Mouse (Mus musculus) embryonic fibroblast, embryonic 13.5 days (primary cell): Measurements from ENCODE around the gene Krt7. TPM values are rescaled to one million over a fixed set of nuclear protein-coding genes. Genes with fewer than 3 reads are reported as not detected.

ENCODE experiments used
- H3K27ac ChIP-seq: 2 replicates; pipeline ENCODE4 v1.5.1; 2012; ENCODE audit warnings: low read length, control low read depth, inconsistent platforms; ENCODE audit not compliant: insufficient read depth
- H3K4me1 ChIP-seq: 2 replicates; pipeline ENCODE4 v1.6.1; 2011; ENCODE audit warnings: low read length; ENCODE audit not compliant: control insufficient read depth, insufficient read depth
- H3K4me3 ChIP-seq: 2 replicates; pipeline ENCODE4 v1.5.1; 2011; ENCODE audit warnings: mild to moderate bottlenecking, control low read depth, low read length; ENCODE audit not compliant: insufficient read depth
- CTCF ChIP-seq: IDR thresholded peaks from 2 replicates; pipeline ENCODE4 v1.5.1; 2011; ENCODE audit warnings: mild to moderate bottlenecking, control low read depth, low read length, moderate library complexity, borderline replicate concordance; ENCODE audit not compliant: insufficient read depth
- POLR2A ChIP-seq: IDR thresholded peaks from 2 replicates; pipeline ENCODE4 v1.6.1; 2011; ENCODE audit warnings: low read depth, mild to moderate bottlenecking, control low read depth, low read length, moderate library complexity
- polyA plus RNA-seq: library from polyadenylated mRNA; stranded (reverse); fragments of >200 nt; gene quantifications from 2 replicates; pipeline ENCODE4 v1.2.4, GENCODE M21; 2011; ENCODE audit warnings: low read depth; ENCODE audit not compliant: missing spikeins, insufficient read length

Gene Krt7
- 0.98 and 1.8 TPM in 2 replicates for polyA plus RNA-seq

GRCm38 (mm10) chr15:101410775-101411174, at the start of gene Krt7:
TSS of gene Krt7 (plus strand) at chr15:101411043.
- Histone ChIP-seq H3K4me3 (no peak within 1 kb of the TSS), H3K4me1 (peaks cover 5% of the 10 kb centered on the region; the same call in 1 of the 2 replicates), H3K27ac (no peak within 1 kb of the TSS)

DNA sequence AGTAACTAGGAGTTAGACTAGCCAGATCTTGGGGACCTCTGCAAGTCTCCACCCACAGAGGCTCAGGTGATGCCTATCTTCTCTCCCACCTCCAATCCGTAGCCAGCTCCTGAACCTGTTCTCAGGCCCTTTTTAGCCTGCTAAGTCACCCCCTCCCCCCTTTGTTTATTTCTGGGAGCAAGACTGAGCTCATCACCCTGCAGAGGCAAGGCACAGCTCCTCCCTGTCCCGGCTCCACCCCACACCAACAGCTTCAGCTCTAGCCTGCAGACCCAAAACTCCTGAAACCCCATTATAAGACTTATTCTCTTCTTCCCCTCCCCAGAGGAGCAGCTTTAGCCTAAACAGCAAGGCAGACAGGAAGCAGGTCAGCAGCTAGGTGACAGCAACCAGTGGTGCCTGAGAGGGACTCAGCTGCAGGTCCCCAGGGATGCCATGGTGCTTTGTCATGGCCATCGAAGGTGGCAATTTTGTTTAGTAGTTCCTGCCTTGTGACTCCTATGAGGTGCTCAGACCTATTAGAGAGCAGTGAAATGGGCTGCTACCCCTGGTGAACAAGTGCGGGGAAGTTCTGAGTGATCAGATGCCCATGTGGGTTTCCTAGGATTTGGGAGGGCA, 48.3 kb upstream of the Krt7 start:
- TF ChIP-seq POLR2A (no peak), CTCF (no peak)
- H3K27ac ChIP-seq: no peak overlapping the region
- peaks cover under 1% of the 10 kb centered on the region for H3K4me1 ChIP-seq
- no peak overlapping the region for H3K4me3 ChIP-seq

More at GRCm38 (mm10) chr15:101410775-101411174, at the start of gene Krt7:
- no peak for TF ChIP-seq POLR2A
- no peak for TF ChIP-seq CTCF

DNA sequence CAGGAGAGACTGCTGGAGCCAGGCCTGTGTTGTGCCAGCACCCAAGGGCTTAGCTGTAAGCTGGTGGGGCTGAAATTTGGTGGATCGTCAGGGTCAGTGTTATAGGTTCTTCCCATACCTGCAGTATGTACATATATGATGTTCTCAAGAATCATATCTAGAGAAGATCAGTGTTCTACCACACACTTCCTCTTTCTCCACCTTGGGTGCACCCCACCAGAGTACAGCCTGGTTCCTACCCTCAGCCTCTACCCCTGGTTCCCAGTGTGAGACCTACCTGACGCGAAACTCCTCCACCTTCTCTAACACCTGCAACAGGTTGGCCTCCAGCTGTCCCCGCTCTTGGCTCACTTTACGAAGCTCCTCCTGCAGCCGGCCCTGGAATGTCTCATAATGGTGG, 46.9 kb upstream of the Krt7 start:
- TF ChIP-seq POLR2A (no peak), CTCF (no peak)
- H3K4me1 ChIP-seq: peaks cover 5% of the 10 kb centered on the region
- no peak overlapping the region for H3K27ac ChIP-seq
- H3K4me3 ChIP-seq: no peak overlapping the region

DNA sequence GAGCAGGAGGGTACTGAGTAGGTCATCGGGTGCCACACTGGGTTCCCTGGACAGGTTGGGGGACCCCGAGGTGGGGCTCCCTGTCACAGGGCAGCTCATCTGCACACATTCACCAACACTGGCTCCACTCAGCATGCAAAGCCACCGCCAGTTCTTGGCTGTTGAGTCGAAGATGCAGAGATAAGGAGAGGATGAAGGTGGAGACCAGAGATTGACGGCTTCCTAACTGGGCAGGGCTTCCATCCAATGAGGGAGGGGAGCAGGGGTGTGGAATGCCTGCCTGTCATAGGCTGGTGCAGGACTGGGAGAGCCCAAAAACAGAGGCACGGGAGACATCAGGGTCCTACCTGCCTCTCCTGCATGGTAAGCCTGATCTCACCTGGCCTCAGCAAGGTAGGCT, 46.4 kb upstream of the Krt7 start:
- Histone ChIP-seq H3K4me3 (no peak overlapping the region), H3K4me1 (peaks cover 5% of the 10 kb centered on the region), H3K27ac (no peak overlapping the region)
- no peak for TF ChIP-seq POLR2A
- TF ChIP-seq CTCF: no peak

DNA sequence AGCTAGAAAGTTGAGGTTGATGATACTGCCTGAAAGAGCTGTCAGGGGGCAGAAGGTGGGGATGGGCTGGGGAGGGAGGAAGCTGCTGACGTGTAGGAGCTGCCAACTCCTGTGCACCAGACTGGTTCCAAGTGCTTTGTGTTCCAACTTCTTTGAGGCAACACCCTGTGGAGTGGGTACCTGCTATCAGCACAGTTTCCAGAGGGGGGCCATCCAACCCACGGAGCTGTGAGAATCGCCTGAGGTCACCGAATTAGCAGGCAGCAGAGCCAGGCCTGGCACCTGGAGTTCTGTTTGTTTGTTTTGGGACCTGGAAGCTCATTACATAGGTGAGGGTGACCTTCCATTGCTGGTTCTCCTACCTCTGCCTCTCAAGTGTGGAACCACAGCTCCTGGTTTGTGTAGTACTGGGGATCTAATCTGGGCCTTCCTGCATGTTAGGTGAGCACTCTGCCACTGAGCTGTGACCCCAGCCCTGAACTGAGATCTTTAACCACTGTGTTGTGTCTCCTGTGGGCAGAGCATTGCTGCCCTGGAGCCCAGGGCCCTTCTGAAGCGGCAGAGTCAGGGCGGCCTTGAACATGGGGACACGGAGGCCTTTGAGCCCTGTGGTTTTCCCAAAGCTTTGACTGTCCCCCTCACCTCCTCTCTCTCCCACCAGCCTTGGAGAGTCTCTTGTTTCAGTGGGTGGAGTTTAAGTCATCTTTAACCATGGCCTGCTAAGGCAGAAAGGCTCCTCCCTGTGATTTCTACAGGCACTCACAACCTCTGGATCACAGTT, 45.8 kb upstream of the Krt7 start:
- H3K4me1 ChIP-seq: peaks cover 5% of the 10 kb centered on the region
- no peak overlapping the region for H3K4me3 ChIP-seq
- H3K27ac ChIP-seq: no peak overlapping the region
- TF ChIP-seq CTCF: no peak
- TF ChIP-seq POLR2A: no peak

- Histone ChIP-seq H3K4me3 (no peak overlapping the region), H3K4me1 (peaks cover 5% of the 10 kb centered on the region), H3K27ac (no peak overlapping the region)
- TF ChIP-seq POLR2A: no peak
- TF ChIP-seq CTCF: no peak
These were observed 45.1 kb upstream of the Krt7 start for GRCm38 (mm10) chr15:101365721-101366120.

GRCm38 (mm10) chr15:101366482-101366881, 44.4 kb upstream of the Krt7 start:
- TF ChIP-seq CTCF (no peak), POLR2A (no peak)
- H3K4me1 ChIP-seq: peaks cover 5% of the 10 kb centered on the region
- H3K27ac ChIP-seq: no peak overlapping the region
- H3K4me3 ChIP-seq: no peak overlapping the region

GRCm38 (mm10) chr15:101366926-101367325, 43.9 kb upstream of the Krt7 start:
- Histone ChIP-seq H3K4me1 (peaks cover 5% of the 10 kb centered on the region), H3K27ac (no peak overlapping the region), H3K4me3 (no peak overlapping the region)
- no peak for TF ChIP-seq CTCF
- TF ChIP-seq POLR2A: no peak

- Histone ChIP-seq H3K4me1 (peaks cover 10% of the 10 kb centered on the region), H3K4me3 (no peak overlapping the region), H3K27ac (no peak overlapping the region)
- TF ChIP-seq POLR2A: no peak
- no peak for TF ChIP-seq CTCF
These were observed 43.3 kb upstream of the Krt7 start for GRCm38 (mm10) chr15:101367497-101367896.

- peaks cover 11% of the 10 kb centered on the region for H3K4me1 ChIP-seq
- H3K27ac ChIP-seq: peak overlapping the region; percentile 16; the same call in 1 of the 2 replicates
- TF ChIP-seq CTCF (no peak), POLR2A (no peak)
- H3K4me3 ChIP-seq: no peak overlapping the region
These were observed 42.8 kb upstream of the Krt7 start for GRCm38 (mm10) chr15:101368015-101368414.
